Mouse (Mus musculus) limb, embryonic 13.5 days (tissue): ENCODE results near the gene Klf14. TPM values are rescaled to one million over a fixed set of nuclear protein-coding genes. Genes with fewer than 3 reads are reported as not detected.
A peak's percentile ranks its signal among the peaks of the same experiment; 100 is the strongest.

ENCODE experiments used
- ATAC-seq: fragments of 200-750 bp; cut with Nextera tagmentation; 2 replicates; pipeline ENCODE4 v1.8.0; 2017; ENCODE audit warnings: low read depth, moderate number of reproducible peaks, moderate TSS enrichment; ENCODE audit not compliant: low FRiP score
- H3K27ac ChIP-seq: fragments of 300-500 bp; sonication (generic); 2 replicates; pipeline ENCODE4 v1.5.1; 2015; ENCODE audit warnings: inconsistent platforms, mild to moderate bottlenecking, moderate library complexity
- H3K27me3 ChIP-seq: fragments of 300-500 bp; sonication (generic); 2 replicates; pipeline ENCODE4 v1.6.1; 2015; ENCODE audit warnings: mild to moderate bottlenecking, inconsistent platforms
- H3K36me3 ChIP-seq: fragments of 300-500 bp; sonication (generic); 2 replicates; pipeline ENCODE4 v1.6.1; 2015; ENCODE audit warnings: inconsistent platforms, mild to moderate bottlenecking, moderate library complexity
- H3K4me1 ChIP-seq: fragments of 300-500 bp; sonication (generic); 2 replicates; pipeline ENCODE4 v1.6.1; 2015; ENCODE audit warnings: inconsistent platforms
- H3K4me2 ChIP-seq: fragments of 300-500 bp; sonication (generic); replicated peaks from 2 replicates; pipeline ENCODE4 v1.6.1; 2015; ENCODE audit warnings: inconsistent platforms, mild to moderate bottlenecking, moderate library complexity
- H3K4me3 ChIP-seq: fragments of 300-500 bp; sonication (generic); 2 replicates; pipeline ENCODE4 v1.5.1; 2015; ENCODE audit warnings: moderate library complexity, mild to moderate bottlenecking, inconsistent platforms
- H3K9ac ChIP-seq: fragments of 300-500 bp; sonication (generic); 2 replicates; pipeline ENCODE4 v1.6.1; 2015; ENCODE audit warnings: mild to moderate bottlenecking, inconsistent platforms
- H3K9me3 ChIP-seq: fragments of 300-500 bp; sonication (generic); 2 replicates; pipeline ENCODE4 v1.6.1; 2016; ENCODE audit warnings: inconsistent platforms
- WGBS: fragments of 180-500 bp; shearing (Covaris S2); methylation state at CpG from one replicate; pipeline ENCODE4 v1.1.7; 2015; 5-methylcytosine and 5-hydroxymethylcytosine counted together
- polyA plus RNA-seq: library from polyadenylated mRNA; unstranded; fragments of >200 nt; fragmentation: Nextera tagmentation; extraction: Ambion mirVana; gene quantifications from 2 replicates; pipeline ENCODE4 v1.2.1, GENCODE M21; 2015

The Klf14 gene
- polyA plus RNA-seq = 4.0 and 5.8 TPM in 2 replicates

DNA sequence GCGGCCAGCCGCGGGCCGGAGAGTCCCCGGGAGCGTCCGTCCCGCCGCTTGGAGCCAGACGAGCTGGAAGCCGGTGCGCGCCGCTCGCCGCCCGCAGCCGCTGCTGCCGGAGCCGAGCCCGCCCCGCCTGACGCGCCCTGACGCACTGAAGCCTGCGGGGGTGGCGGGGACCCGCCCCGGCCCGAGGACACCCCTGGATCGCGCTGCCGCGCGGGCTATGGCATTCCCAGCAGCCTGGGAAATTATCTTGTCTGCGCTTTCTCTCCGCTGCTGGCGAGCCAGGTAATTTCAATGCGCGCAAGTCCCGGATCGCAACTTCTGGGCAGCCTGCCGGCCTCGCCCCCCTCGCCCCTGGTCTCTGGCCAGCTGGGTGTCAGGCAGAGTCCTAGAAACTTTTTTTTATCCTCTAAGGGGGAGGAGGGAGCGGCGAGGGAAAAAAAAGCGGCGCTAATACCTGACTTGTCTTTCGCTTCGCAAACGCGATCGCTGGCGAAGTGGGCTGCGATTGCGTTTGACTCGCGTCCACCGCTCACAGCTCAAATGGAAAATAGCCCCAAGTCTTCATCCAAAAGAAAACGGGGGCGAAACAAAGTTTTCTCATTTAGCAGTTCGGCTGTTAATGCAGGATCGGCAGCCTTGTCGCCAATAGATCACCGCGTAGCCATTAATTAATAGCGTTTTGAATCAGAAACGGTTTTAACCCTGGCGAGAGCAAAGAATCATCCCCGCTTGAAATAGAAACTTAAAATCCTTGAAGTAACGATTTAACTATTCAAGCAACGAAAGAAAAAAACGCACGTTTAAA lies at the start of gene Klf14:
TSS of gene Klf14 (minus strand) at position 343 of the 805 bp plus-strand sequence.
- Histone ChIP-seq H3K4me2 (peak within 1 kb of the TSS; percentile 75), H3K27me3 (peaks cover 49% of the 10 kb centered on the region), H3K27ac (peak within 1 kb of the TSS; percentile 48; the same call in 1 of the 2 replicates), H3K4me3 (peak within 1 kb of the TSS; percentile 64), H3K9me3 (peaks cover 33% of the 10 kb centered on the region), H3K4me1 (no peaks in the 10 kb centered on the region), H3K9ac (peak within 1 kb of the TSS; percentile 61), H3K36me3 (peaks cover 14% of the 10 kb centered on the region)
- peak; percentile 64; the same call in 1 of the 2 replicates for ATAC-seq
- under 1% methylated on average over 72 of the region's 75 CpGs for WGBS

DNA sequence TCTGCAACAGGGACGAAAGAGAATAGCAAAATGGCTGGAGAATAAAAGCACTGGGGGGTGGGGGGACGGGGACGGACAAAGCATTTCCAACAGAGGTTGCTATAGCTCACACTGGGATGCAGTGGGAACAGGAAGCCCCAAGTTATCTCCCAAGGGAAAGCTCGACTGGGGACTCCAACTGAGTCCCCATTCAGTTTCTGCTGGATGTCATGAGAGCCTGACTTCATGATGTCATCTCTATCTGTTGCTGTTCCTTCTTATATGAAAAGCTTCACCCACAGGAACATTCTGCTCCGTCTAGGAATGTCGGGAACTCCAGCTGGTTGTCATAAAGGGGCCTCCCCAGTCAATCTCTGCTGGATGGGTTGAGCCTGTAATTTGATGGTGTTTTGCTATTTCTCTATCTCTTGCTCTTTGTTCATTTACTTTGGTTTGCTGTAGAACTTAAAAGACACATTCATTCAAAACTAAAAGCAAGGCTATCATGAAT lies 47.3 kb upstream of the Klf14 start:
- Histone ChIP-seq H3K36me3 (no peaks in the 10 kb centered on the region), H3K27ac (no peak overlapping the region), H3K9ac (no peak overlapping the region), H3K4me3 (no peak overlapping the region), H3K27me3 (no peaks in the 10 kb centered on the region), H3K4me2 (no peak overlapping the region), H3K9me3 (peaks cover 8% of the 10 kb centered on the region; the same call in 1 of the 2 replicates), H3K4me1 (peaks cover 9% of the 10 kb centered on the region)
- no peak for ATAC-seq
- 65% methylated on average over 6 of the region's 6 CpGs for WGBS

DNA sequence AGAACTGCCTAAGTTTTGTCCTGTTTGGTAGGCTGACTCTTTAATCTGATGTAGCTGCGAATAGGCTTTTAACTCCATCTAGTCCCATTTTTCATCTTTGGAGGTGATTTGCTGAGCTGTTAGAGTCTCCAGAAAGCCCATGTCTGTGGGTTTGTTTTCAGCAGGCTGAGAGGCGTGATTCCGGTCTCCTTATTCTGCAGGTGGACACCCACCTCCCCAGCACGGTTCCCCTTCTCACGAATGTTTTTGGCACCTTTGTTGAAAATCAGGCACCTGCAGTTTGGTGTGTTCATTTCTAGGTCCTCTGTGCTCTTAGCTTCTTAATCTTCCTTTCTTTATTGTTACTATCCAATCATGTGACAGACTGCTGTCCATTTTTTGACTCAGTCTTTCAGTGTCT lies 27.5 kb upstream of the Klf14 start:
- Histone ChIP-seq H3K4me3 (no peak overlapping the region), H3K27ac (no peak overlapping the region), H3K36me3 (no peaks in the 10 kb centered on the region), H3K4me1 (peaks cover 10% of the 10 kb centered on the region), H3K27me3 (no peaks in the 10 kb centered on the region), H3K9me3 (peaks cover 6% of the 10 kb centered on the region; the same call in 1 of the 2 replicates), H3K4me2 (no peak overlapping the region), H3K9ac (no peak overlapping the region)
- WGBS = 91% methylated on average over 5 of the region's 5 CpGs
- ATAC-seq = no peak

DNA sequence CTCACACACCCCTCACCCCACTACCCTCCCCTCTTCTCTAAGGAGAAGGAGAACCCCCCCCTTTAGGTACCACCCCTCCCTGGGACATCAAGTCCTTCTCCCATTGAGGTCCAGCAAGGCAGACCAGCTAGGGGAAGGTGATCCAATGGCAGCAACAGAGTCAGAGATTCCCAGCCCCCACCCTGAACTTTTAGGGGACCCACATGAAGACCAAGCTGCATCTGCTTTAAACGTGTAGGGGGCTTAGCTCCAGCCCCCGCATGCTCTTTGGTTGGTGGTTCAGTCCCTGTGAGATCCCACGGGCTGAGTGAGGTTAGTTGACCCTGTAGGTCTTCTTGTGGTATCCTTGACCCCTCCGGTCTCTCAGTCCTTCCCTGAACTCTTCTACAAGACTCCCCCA lies 24.1 kb upstream of the Klf14 start:
- ATAC-seq = no peak
- Histone ChIP-seq H3K27me3 (no peaks in the 10 kb centered on the region), H3K4me3 (no peak overlapping the region), H3K4me2 (no peak overlapping the region), H3K27ac (no peak overlapping the region), H3K4me1 (peaks cover 11% of the 10 kb centered on the region), H3K9me3 (no peaks in the 10 kb centered on the region), H3K9ac (peak overlapping the region; percentile 35; the same call in 1 of the 2 replicates), H3K36me3 (no peaks in the 10 kb centered on the region)
- WGBS = 66% methylated on average over 4 of the region's 4 CpGs

DNA sequence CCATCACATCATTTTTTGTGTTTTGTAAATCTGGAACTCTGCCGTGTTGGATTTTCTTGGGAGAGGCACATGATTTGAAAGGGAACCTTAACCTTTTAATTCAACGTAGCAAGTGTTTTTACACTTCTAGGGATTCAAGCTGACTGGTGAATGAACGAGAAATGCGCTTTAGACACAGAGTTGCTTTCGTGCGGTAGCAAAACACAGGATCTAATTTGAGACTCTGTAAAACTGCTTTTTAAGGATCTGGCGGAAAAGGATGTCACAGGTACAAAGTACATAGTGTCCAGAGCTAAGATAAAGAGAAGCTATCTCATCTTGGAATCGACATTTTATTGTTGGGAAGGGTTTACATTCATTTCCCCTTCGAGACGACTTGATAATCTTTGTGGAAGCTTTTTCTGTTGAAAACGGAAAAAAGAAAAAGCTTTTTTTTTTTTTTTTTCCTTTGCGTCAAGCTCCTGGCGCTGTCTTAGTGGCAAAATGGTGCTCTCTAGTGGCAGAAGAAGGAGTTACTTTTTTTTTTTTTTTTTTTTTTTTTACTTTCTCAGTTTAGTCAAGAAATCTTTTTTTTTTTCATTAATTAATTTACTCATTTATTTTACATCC lies 23.6 kb upstream of the Klf14 start:
- Histone ChIP-seq H3K4me2 (peak overlapping the region; percentile 60), H3K4me1 (peaks cover 14% of the 10 kb centered on the region), H3K27ac (peak overlapping the region; percentile 65; the same call in 1 of the 2 replicates), H3K27me3 (no peaks in the 10 kb centered on the region), H3K9ac (peak overlapping the region; percentile 56; the same call in 1 of the 2 replicates), H3K9me3 (no peaks in the 10 kb centered on the region), H3K4me3 (peak overlapping the region; percentile 37), H3K36me3 (no peaks in the 10 kb centered on the region)
- ATAC-seq = no peak
- WGBS = 9% methylated on average over 13 of the region's 13 CpGs

DNA sequence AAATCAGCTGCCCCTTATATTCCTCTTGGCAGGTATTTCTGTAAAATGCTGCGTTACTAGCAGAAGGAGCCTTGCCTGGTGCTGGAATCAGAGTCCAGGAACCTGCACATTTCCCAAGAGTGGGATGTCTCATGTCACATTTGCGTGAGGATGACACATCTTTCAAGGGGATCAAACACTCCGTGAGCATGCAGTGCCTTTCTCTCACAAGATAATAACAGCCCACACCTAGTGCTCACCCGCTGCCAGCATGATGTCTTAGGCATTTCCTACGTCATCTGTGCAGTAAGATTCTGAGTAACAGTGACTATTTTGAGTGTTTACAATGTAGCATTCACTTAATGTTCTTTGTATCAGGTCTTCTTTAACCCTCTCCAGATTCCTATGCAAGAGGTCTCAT lies 22.5 kb upstream of the Klf14 start:
- no peak overlapping the region for H3K27ac ChIP-seq
- no peak overlapping the region for H3K4me3 ChIP-seq

DNA sequence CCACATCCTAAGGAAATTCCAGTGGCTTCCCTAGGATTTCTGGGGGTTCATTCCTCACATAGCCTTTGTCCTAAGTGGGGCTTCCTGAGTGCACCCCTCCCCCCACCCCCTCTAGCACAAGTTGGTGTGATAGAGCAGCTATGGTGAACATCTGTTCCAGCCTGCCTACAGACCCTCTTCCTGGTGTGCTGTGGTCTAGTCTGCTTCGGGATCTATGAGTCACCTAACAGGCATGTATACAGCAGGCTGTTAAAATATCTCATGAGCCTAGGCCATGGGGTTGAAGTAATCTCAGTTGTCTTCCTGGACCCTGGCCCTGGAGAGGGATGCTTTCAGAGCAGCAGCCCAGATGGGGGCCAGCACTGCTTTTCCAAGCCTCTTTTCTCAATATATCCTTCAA lies 19.7 kb upstream of the Klf14 start:
- WGBS = 32% methylated on average over 1 of the region's 1 CpGs
- no peak overlapping the region for H3K4me2 ChIP-seq
- no peak overlapping the region for H3K4me3 ChIP-seq
- no peak overlapping the region for H3K9ac ChIP-seq
- H3K36me3 ChIP-seq = no peaks in the 10 kb centered on the region
- peak; percentile 44; the same call in 1 of the 2 replicates for ATAC-seq
- no peaks in the 10 kb centered on the region for H3K9me3 ChIP-seq
- H3K27me3 ChIP-seq = no peaks in the 10 kb centered on the region
- H3K4me1 ChIP-seq = peaks cover 14% of the 10 kb centered on the region
- H3K27ac ChIP-seq = no peak overlapping the region; the same call in 1 of the 2 replicates

More for the DNA sequence above, 22.5 kb upstream of the Klf14 start:
- WGBS = 85% methylated on average over 5 of the region's 5 CpGs
- Histone ChIP-seq H3K9me3 (no peaks in the 10 kb centered on the region), H3K9ac (no peak overlapping the region), H3K4me2 (no peak overlapping the region), H3K36me3 (no peaks in the 10 kb centered on the region), H3K4me1 (peaks cover 14% of the 10 kb centered on the region), H3K27me3 (no peaks in the 10 kb centered on the region)
- ATAC-seq = no peak

DNA sequence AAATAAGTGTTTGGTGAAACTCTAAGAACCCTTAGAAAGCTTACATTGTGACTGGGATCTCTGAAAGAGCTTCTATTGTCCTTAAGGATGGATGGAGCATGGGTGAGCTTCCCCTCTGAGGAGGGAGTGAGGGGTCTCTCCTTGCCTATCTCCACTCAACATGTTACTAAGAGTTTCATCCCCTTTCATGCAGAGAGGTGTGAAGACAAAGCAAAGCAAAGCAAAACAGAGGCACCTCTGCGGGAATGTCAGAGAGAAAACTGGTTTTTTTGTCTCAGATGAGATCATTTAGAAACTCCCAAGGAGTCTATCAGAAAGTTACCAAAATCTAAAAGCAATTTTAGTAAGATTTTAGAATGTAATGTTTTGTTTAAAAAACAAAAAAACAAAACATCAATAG lies 13.2 kb upstream of the Klf14 start:
- no peak for ATAC-seq
- no peak overlapping the region for H3K9ac ChIP-seq
- H3K27ac ChIP-seq = no peak overlapping the region
- H3K9me3 ChIP-seq = no peaks in the 10 kb centered on the region
- no peaks in the 10 kb centered on the region for H3K36me3 ChIP-seq
- WGBS = 74% methylated on average over 1 of the region's 1 CpGs
- 0 out of 2 replicates have a peak, but pooled peaks cover 4% of the 10 kb centered on the region for H3K27me3 ChIP-seq
- H3K4me2 ChIP-seq = no peak overlapping the region
- no peak overlapping the region for H3K4me3 ChIP-seq
- H3K4me1 ChIP-seq = no peaks in the 10 kb centered on the region

DNA sequence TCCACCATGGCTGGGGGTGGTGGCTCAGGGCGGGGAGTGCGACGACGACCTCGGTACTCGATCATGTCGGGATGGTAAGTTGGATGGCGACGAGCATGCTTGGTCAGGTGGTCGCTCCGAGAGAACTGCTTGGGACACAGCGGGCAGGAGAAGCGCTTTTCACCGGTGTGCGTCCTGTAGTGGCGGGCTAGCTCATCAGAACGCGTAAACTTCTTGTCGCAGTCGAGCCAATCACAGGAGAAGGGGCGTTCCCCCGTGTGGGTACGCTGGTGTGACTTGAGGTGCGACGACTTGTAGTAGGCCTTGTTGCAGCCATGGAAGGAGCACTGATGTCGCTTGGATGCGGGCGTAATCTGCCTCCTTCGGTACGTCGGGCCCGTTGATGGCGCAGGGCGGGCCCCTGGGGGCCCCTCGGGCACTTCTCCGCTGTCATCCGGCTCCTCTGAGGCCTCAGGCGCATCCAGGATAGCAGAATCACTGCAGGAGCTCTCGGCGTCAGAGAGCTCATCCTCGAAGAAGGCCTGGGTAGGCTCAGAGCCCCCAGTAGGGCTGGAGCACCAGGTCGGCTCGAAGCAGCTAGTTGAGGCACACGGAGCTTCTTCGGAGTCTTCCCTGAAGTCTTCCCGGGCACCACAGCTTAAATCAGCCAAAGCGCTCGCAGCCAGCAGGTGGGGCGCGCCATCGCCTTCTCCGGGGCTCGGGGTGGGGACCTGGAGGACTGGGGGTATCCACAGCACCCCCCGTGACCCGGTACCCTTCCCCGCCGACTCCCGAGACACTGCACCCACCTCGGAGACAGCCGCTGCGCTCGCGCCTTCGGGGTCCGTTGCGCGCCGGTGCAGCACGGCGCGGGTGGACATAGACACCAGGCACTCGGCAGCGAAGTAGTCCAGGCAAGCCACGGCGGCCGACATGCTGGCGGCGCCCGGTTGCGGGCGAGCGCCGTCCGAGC lies 818 bp downstream of the Klf14 start:
- H3K36me3 ChIP-seq = peaks cover 14% of the 10 kb centered on the region
- 6% methylated on average over 84 of the region's 84 CpGs for WGBS
- peaks cover 45% of the 10 kb centered on the region for H3K27me3 ChIP-seq
- 0 out of 2 replicates have a peak, but pooled peaks have one; percentile 44 for ATAC-seq
- H3K4me2 ChIP-seq = peak overlapping the region; percentile 75
- H3K9ac ChIP-seq = peak overlapping the region; percentile 61
- H3K9me3 ChIP-seq = peaks cover 33% of the 10 kb centered on the region
- peak overlapping the region; percentile 64 for H3K4me3 ChIP-seq
- no peaks in the 10 kb centered on the region for H3K4me1 ChIP-seq
- peak overlapping the region; percentile 48; the same call in 1 of the 2 replicates for H3K27ac ChIP-seq

DNA sequence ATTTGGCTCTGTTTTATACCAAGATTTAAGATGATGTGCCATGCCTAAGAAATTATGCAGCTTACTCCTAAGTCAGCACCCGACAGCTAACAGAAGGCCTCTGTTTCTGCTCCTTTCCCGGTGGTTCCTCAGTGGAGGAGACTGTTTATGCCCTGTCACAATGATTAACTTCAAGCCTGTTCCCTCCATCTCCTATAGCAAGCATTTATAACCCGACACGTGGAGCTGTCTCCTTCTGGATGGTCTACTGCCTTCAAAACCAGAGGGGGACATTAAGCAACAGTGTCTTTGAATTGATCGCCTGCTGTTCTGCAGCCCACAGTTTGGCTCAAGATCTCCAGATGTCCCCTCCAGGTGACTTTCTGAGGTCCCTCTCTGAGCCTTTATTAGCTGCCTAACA lies 19.6 kb downstream of the Klf14 start:
- ATAC-seq = no peak
- Histone ChIP-seq H3K27ac (no peak overlapping the region), H3K27me3 (no peaks in the 10 kb centered on the region), H3K4me3 (no peak overlapping the region), H3K9me3 (no peaks in the 10 kb centered on the region), H3K9ac (no peak overlapping the region), H3K4me2 (no peak overlapping the region), H3K36me3 (no peaks in the 10 kb centered on the region), H3K4me1 (no peaks in the 10 kb centered on the region)
- WGBS = 34% methylated on average over 5 of the region's 5 CpGs

DNA sequence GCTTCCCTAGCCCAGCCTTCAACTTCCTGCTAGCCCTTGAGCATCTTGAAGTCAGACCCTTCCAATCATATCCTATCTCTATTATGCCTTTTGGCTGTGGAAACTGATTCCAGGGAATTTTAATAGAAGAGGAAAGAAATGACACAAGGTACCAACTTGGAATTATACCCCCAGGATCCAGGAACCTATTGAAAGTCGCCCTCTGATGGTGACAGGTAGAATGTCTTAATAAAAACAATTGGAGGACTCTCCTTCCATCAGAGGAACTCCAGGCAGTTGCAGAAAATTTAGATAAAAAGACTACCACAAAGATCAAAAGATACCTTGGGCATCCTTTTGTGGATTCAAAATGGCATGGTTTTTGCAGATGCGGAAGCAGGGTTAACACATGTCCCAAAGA lies 36.1 kb downstream of the Klf14 start:
- Histone ChIP-seq H3K27me3 (no peaks in the 10 kb centered on the region), H3K4me2 (no peak overlapping the region), H3K4me3 (no peak overlapping the region), H3K36me3 (no peaks in the 10 kb centered on the region), H3K4me1 (peaks cover 7% of the 10 kb centered on the region; the same call in 1 of the 2 replicates), H3K9me3 (no peaks in the 10 kb centered on the region), H3K9ac (no peak overlapping the region), H3K27ac (no peak overlapping the region)
- WGBS = 45% methylated on average over 2 of the region's 2 CpGs
- ATAC-seq = no peak
